Mouse (Mus musculus) lung, embryonic 15.5 days (tissue): ENCODE data around the gene Gm20219. TPM values are rescaled to one million over a fixed set of nuclear protein-coding genes. Genes with fewer than 3 reads are reported as not detected.

ENCODE experiments used
- ATAC-seq: fragments of 200-750 bp; cut with Nextera tagmentation; 2 replicates; pipeline ENCODE4 v1.8.0; 2017; ENCODE audit warnings: moderate number of reproducible peaks, borderline replicate concordance; ENCODE audit not compliant: low FRiP score, low TSS enrichment; ENCODE audit errors: extremely low read depth
- H3K27ac ChIP-seq: fragments of 300-500 bp; sonication (generic); 2 replicates; pipeline ENCODE4 v1.5.1; 2015; ENCODE audit warnings: moderate library complexity, mild to moderate bottlenecking, inconsistent platforms
- H3K27me3 ChIP-seq: fragments of 300-500 bp; sonication (generic); 2 replicates; pipeline ENCODE4 v1.6.1; 2015; ENCODE audit warnings: inconsistent platforms
- H3K36me3 ChIP-seq: fragments of 300-500 bp; sonication (generic); 2 replicates; pipeline ENCODE4 v1.6.1; 2015; ENCODE audit warnings: inconsistent platforms
- H3K4me1 ChIP-seq: fragments of 300-500 bp; sonication (generic); 2 replicates; pipeline ENCODE4 v1.6.1; 2015; ENCODE audit warnings: inconsistent platforms
- H3K4me2 ChIP-seq: fragments of 300-500 bp; sonication (generic); 2 replicates; pipeline ENCODE4 v1.6.1; 2015; ENCODE audit warnings: inconsistent platforms, mild to moderate bottlenecking, moderate library complexity
- H3K4me3 ChIP-seq: fragments of 300-500 bp; sonication (generic); 2 replicates; pipeline ENCODE4 v1.5.1; 2015; ENCODE audit warnings: mild to moderate bottlenecking, inconsistent platforms
- H3K9ac ChIP-seq: fragments of 300-500 bp; sonication (generic); 2 replicates; pipeline ENCODE4 v1.6.1; 2015; ENCODE audit warnings: inconsistent platforms
- H3K9me3 ChIP-seq: fragments of 300-500 bp; sonication (generic); 2 replicates; pipeline ENCODE4 v1.6.1; 2016; ENCODE audit warnings: inconsistent platforms
- WGBS: fragments of 180-500 bp; shearing (Covaris S2); methylation state at CpG from one replicate; pipeline ENCODE4 v1.1.7; 2015; 5-methylcytosine and 5-hydroxymethylcytosine counted together
- polyA plus RNA-seq: library from polyadenylated mRNA; unstranded; fragments of >200 nt; fragmentation: Nextera tagmentation; extraction: Ambion mirVana; gene quantifications from 2 replicates; pipeline ENCODE4 v1.2.1, GENCODE M21; 2015

Gene Gm20219
- polyA plus RNA-seq, 1 experiment from 2014 or later: 4.5 TPM

- Histone ChIP-seq H3K4me2 (peak overlapping the region; percentile 81), H3K9me3 (no peaks in the 10 kb centered on the region), H3K27ac (no peak overlapping the region), H3K4me1 (peaks cover 38% of the 10 kb centered on the region), H3K4me3 (peak overlapping the region; percentile 89), H3K36me3 (peaks cover 64% of the 10 kb centered on the region), H3K27me3 (no peaks in the 10 kb centered on the region), H3K9ac (peak overlapping the region; percentile 90)
- ATAC-seq: no peak
- 78% methylated on average over 1 of the region's 1 CpGs for WGBS
Measured at GRCm38 (mm10) chr17:56583071-56583470, 28.9 kb upstream of the Gm20219 start.

DNA sequence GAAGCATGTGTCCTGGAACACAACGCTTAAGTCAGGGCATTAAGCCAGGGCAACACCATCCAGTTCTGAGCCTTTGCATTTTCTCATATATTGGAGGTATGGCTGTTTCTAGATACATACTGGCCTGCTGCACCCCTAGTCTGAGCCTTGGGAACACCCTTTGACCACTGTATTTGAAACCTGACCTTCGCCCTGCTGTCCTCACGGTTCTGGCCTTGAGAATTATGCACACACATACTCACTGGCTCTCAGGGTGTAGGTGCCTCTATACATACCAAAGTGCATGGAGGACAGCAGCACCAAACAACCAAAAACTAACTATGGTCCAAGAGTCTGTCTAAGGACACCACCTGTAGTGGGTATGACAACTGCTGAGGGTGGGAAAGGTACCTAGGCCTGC, 18.8 kb upstream of the Gm20219 start:
- no peak overlapping the region for H3K4me3 ChIP-seq
- no peak for ATAC-seq
- H3K27ac ChIP-seq: no peak overlapping the region
- no peak overlapping the region for H3K9ac ChIP-seq
- no peaks in the 10 kb centered on the region for H3K4me1 ChIP-seq
- no peaks in the 10 kb centered on the region for H3K9me3 ChIP-seq
- H3K4me2 ChIP-seq: no peak overlapping the region
- peaks cover 93% of the 10 kb centered on the region for H3K36me3 ChIP-seq
- no peaks in the 10 kb centered on the region for H3K27me3 ChIP-seq
- 88% methylated on average over 3 of the region's 3 CpGs for WGBS

DNA sequence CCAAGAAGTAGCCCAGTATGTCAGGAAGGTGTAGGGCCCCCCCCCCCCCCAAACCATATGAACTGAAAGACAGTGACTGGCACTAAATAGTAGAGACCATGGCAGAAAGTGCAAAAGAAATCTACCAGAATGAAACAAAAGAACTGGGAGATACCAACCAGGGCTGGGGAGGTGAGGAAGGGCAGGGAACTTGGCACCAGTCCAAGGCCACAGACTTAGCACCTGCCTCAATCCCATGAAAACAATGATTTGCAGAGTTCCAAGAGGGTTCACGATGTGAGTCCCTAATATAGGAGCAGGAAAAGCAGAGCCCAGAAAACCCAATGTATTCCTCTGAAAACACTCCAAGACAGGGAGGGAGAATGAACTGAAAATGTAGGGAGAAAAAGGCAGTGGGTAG, 18.0 kb upstream of the Gm20219 start:
- Histone ChIP-seq H3K9me3 (no peaks in the 10 kb centered on the region), H3K4me1 (no peaks in the 10 kb centered on the region), H3K4me2 (no peak overlapping the region), H3K9ac (no peak overlapping the region), H3K27me3 (no peaks in the 10 kb centered on the region), H3K4me3 (no peak overlapping the region), H3K27ac (no peak overlapping the region), H3K36me3 (peaks cover 93% of the 10 kb centered on the region)
- 65% methylated on average over 1 of the region's 1 CpGs for WGBS
- ATAC-seq: no peak

- no peak overlapping the region for H3K27ac ChIP-seq
- no peak for ATAC-seq
- no peak overlapping the region for H3K4me2 ChIP-seq
- WGBS: 88% methylated on average over 4 of the region's 4 CpGs
- H3K27me3 ChIP-seq: no peaks in the 10 kb centered on the region
- H3K9ac ChIP-seq: no peak overlapping the region
- H3K4me3 ChIP-seq: no peak overlapping the region
- no peaks in the 10 kb centered on the region for H3K4me1 ChIP-seq
- H3K9me3 ChIP-seq: no peaks in the 10 kb centered on the region
- peaks cover 97% of the 10 kb centered on the region for H3K36me3 ChIP-seq
Measured at GRCm38 (mm10) chr17:56570287-56570686, 16.1 kb upstream of the Gm20219 start.

GRCm38 (mm10) chr17:56567370-56567769, 13.2 kb upstream of the Gm20219 start:
- Histone ChIP-seq H3K4me2 (no peak overlapping the region), H3K4me3 (no peak overlapping the region), H3K9me3 (no peaks in the 10 kb centered on the region), H3K36me3 (peaks cover 99% of the 10 kb centered on the region), H3K27ac (no peak overlapping the region), H3K4me1 (no peaks in the 10 kb centered on the region), H3K9ac (no peak overlapping the region), H3K27me3 (no peaks in the 10 kb centered on the region)
- ATAC-seq: no peak
- WGBS: 90% methylated on average over 4 of the region's 4 CpGs

DNA sequence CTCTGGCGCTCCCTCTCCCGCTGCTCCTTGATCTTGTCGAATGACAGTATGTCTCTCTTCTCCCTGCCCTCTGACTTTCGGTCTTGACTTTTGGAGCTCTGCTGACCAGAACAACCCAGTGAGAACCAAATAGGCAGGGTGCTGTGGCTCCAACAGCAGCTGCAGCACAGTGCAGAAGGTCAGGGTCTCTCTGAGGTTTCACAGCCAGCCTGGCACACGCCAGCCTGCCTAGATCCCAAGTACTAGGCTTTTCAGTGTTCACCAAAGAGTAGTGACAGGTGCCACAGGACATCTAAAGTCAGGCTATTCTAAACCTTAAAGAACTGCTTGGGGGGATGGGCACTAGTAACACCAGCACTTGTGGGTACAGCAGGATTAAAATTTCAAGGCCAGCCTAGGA, 12.7 kb upstream of the Gm20219 start:
- H3K4me3 ChIP-seq: no peak overlapping the region
- H3K9ac ChIP-seq: no peak overlapping the region
- H3K27ac ChIP-seq: no peak overlapping the region
- no peaks in the 10 kb centered on the region for H3K27me3 ChIP-seq
- 93% methylated on average over 5 of the region's 5 CpGs for WGBS
- H3K9me3 ChIP-seq: no peaks in the 10 kb centered on the region
- H3K4me1 ChIP-seq: no peaks in the 10 kb centered on the region
- peaks cover 99% of the 10 kb centered on the region for H3K36me3 ChIP-seq
- H3K4me2 ChIP-seq: no peak overlapping the region
- no peak for ATAC-seq

GRCm38 (mm10) chr17:56566293-56566692, 12.1 kb upstream of the Gm20219 start:
- no peak overlapping the region for H3K4me2 ChIP-seq
- no peaks in the 10 kb centered on the region for H3K9me3 ChIP-seq
- H3K4me3 ChIP-seq: no peak overlapping the region
- H3K9ac ChIP-seq: no peak overlapping the region
- ATAC-seq: no peak
- H3K4me1 ChIP-seq: no peaks in the 10 kb centered on the region
- H3K27ac ChIP-seq: no peak overlapping the region
- H3K27me3 ChIP-seq: no peaks in the 10 kb centered on the region
- WGBS: 89% methylated on average over 29 of the region's 29 CpGs
- H3K36me3 ChIP-seq: peaks cover 99% of the 10 kb centered on the region

DNA sequence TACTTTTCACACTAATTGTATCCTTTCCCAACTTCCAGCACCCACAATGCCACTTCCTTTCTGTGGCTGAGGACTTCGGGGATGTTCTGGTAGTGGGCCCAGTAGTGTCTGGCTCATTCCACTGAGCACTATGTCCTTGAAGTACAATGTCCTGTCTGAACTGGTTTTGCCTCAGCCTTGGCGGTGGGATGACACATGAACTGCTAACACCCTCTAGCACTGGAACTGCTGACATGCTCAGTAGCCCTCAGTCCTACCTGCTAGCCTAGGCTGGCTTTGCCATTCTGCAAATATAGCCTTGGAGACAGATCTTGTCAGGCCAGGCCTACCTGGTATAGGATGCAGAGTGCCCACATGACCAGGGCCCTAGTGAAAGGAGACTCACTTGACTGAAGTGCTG, 7.7 kb upstream of the Gm20219 start:
- Histone ChIP-seq H3K4me2 (no peak overlapping the region), H3K27me3 (no peaks in the 10 kb centered on the region), H3K36me3 (peaks cover 62% of the 10 kb centered on the region), H3K4me3 (no peak overlapping the region), H3K4me1 (no peaks in the 10 kb centered on the region), H3K9ac (no peak overlapping the region), H3K27ac (no peak overlapping the region), H3K9me3 (no peaks in the 10 kb centered on the region)
- 88% methylated on average over 2 of the region's 2 CpGs for WGBS
- ATAC-seq: no peak

- no peak overlapping the region for H3K4me2 ChIP-seq
- H3K4me1 ChIP-seq: no peaks in the 10 kb centered on the region
- no peak overlapping the region for H3K27ac ChIP-seq
- peaks cover 45% of the 10 kb centered on the region for H3K36me3 ChIP-seq
- no peak for ATAC-seq
- H3K4me3 ChIP-seq: no peak overlapping the region
- 54% methylated on average over 1 of the region's 1 CpGs for WGBS
- H3K9ac ChIP-seq: no peak overlapping the region
- H3K9me3 ChIP-seq: no peaks in the 10 kb centered on the region
- no peaks in the 10 kb centered on the region for H3K27me3 ChIP-seq
Measured at GRCm38 (mm10) chr17:56560131-56560530, 5.9 kb upstream of the Gm20219 start.

DNA sequence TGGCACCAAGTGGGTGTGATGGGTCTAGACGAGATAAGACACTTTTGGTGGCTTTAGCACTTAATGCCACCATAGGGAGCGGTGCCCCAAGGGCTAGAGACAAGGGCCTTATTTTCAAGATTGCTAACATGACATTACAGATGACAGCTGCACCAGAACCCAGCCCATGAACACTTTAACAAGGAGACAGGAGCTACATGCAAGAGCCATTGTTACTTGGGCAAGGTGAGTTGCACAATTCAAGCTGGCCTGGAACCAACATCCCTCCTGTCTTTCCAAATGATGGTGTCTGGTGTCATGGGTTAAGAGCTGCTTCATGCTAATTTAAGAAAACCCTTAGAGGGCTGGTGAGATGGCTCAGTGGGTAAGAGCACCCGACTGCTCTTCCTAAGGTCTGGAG, 5.2 kb upstream of the Gm20219 start:
- Histone ChIP-seq H3K4me1 (peaks cover 5% of the 10 kb centered on the region; the same call in 1 of the 2 replicates), H3K4me2 (no peak overlapping the region)

GRCm38 (mm10) chr17:56558448-56558847, 4.3 kb upstream of the Gm20219 start:
- Histone ChIP-seq H3K4me1 (peaks cover 6% of the 10 kb centered on the region; the same call in 1 of the 2 replicates), H3K27ac (no peak overlapping the region), H3K9me3 (no peaks in the 10 kb centered on the region), H3K4me2 (no peak overlapping the region), H3K4me3 (no peak overlapping the region), H3K9ac (no peak overlapping the region), H3K36me3 (peaks cover 28% of the 10 kb centered on the region), H3K27me3 (no peaks in the 10 kb centered on the region)
- WGBS: 19% methylated on average over 3 of the region's 3 CpGs
- ATAC-seq: peak; percentile 21

More for the DNA sequence above, 5.2 kb upstream of the Gm20219 start:
- no peak for ATAC-seq
- H3K27me3 ChIP-seq: no peaks in the 10 kb centered on the region
- H3K4me3 ChIP-seq: no peak overlapping the region
- H3K9me3 ChIP-seq: no peaks in the 10 kb centered on the region
- no peak overlapping the region for H3K27ac ChIP-seq
- WGBS: 70% methylated on average over 3 of the region's 3 CpGs
- peaks cover 38% of the 10 kb centered on the region for H3K36me3 ChIP-seq
- no peak overlapping the region for H3K9ac ChIP-seq

DNA sequence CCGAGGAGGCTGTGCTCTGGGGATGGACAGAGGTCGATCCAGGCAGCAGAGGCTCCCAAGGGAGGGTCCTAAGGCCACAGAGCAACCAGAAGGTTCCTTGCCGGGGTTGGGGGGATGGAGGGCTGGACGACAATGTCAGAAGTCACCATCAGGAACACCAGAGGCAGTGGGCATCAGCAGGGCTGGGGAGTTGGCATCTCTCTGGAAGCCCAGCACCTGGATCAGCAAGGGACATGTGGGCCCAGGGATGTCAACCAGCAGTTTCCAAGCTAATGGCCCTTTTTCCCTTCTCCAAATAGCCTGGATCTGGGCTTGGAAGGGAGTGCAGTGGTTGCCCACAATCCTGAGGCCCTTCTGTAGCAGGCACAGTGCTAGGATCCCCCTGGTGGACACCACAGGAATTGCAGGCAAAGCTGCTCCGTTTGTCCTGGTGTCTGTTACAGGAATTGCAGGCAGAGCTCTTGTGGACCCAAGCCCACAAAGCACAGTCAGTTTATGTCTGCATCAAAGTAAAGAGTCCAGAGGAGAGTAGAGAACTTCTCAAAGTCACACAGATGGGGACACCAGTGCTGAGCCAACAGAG, 1.3 kb downstream of the Gm20219 start:
- no peak overlapping the region for H3K27ac ChIP-seq
- ATAC-seq: no peak
- H3K4me1 ChIP-seq: peaks cover 6% of the 10 kb centered on the region; the same call in 1 of the 2 replicates
- no peaks in the 10 kb centered on the region for H3K9me3 ChIP-seq
- H3K4me3 ChIP-seq: no peak overlapping the region
- no peak overlapping the region for H3K4me2 ChIP-seq
- 54% methylated on average over 5 of the region's 5 CpGs for WGBS
- H3K36me3 ChIP-seq: no peaks in the 10 kb centered on the region
- H3K9ac ChIP-seq: no peak overlapping the region
- H3K27me3 ChIP-seq: no peaks in the 10 kb centered on the region
